ENCODE assay signal across 9 mouse cellular contexts in the genomic region with DNA sequence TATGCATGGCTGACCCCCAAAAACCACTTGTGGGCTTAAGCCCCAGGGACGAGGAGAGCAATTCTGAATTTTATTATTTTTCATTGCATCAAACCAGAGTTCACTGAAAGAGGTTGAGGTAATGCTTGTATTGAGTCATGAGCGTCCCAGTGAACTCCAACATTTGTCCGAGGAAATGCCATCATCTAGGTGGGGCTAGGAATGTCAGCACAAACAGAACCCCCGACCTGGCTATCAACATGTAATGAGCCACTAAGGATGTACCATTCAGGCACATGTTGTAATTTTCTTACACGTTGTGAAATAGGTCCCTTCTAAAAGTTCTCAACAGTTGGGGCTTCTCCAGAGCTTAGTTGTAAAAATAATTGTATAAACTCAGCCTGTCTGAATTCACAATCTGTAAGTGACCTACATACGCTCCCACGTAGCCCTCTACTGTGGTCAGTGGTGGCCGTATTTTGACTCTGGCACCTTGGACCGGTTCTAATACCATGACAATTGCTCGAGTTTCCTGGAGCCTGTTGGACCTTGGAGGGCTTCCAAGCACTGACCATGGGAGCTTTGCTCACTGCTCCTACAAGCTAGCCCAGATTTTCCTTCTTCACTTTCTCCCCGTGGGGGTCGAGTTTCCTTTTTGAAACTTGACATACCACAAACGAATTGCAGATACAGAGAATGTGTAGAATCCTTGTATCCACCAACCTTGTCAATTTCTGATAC. TPM values are rescaled to one million over a fixed set of nuclear protein-coding genes. Genes with fewer than 3 reads are reported as not detected.
DNase-seq lines count a peak whose midpoint lies in the region; ATAC-seq and TF ChIP-seq lines count a peak whose summit lies in the region.
"Had no signal": no experiment of that assay in that cellular context is flagged by ENCODE, and none has a peak within 500 bp of the region (broad histone marks: within the 10 kb centered on the region; RNA-seq: fewer than 3 reads in every experiment).

No protein-coding gene starts in this region.

- H3K4me2 ChIP-seq in myocyte (ENCODE audit: low read depth), result peak overlapping the region; percentile 82
- H3K4me2 ChIP-seq: hindbrain, embryonic 15.5 days had no signal

- TF ChIP-seq POLR2A in myocyte (IDR thresholded peaks at IDR 0.05; ENCODE audit: insufficient read length, low read depth), result no peak

- no peaks in the 10 kb centered on the region for H3K27me3 ChIP-seq in myocyte (ENCODE audit: control insufficient read depth, insufficient read depth, insufficient read length)
- H3K27me3 ChIP-seq: hindbrain, embryonic 15.5 days had no signal

- H3K4me3 ChIP-seq in myocyte, result peak overlapping the region; percentile 22
- H3K4me3 ChIP-seq: hindbrain, embryonic 15.5 days had no signal

- no peaks in the 10 kb centered on the region for H3K36me3 ChIP-seq in myocyte (ENCODE audit: control insufficient read depth, insufficient read depth)
- H3K36me3 ChIP-seq: hindbrain, embryonic 15.5 days had no signal

- no peak overlapping the region for H3ac ChIP-seq in myocyte (ENCODE audit: control insufficient read depth, insufficient read length)

- H3K79me2 ChIP-seq in myocyte (ENCODE audit: control insufficient read depth, insufficient read depth), result no peaks in the 10 kb centered on the region

- 0 out of 2 replicates have a peak, but pooled peaks have one; percentile 49 for ATAC-seq in cerebellum, adult (ENCODE audit: insufficient number of reproducible peaks, low FRiP score, low TSS enrichment)
- no peak for ATAC-seq in erythroid progenitor cell, adult 5-6 weeks (replicated peaks; ENCODE audit: low FRiP score, poor library complexity, severe bottlenecking)
- no peak for ATAC-seq in megakaryocyte-erythroid progenitor cell, adult 5-6 weeks (replicated peaks; ENCODE audit: low FRiP score, low TSS enrichment, poor library complexity, severe bottlenecking)

- DNase-seq in cerebellum, adult 11 months, result no peak
- peak; percentile 66 for DNase-seq in adrenal gland, postnatal 10 days
- peak; percentile 68 for DNase-seq in gastrocnemius, postnatal 25 days
- peak; percentile 66 to 69 for DNase-seq in kidney, postnatal 25 days

TF ChIP-seq in myocyte, 11 proteins besides CTCF, POLR2A, EP300 and RAD21:
- TF ChIP-seq CEBPB (IDR thresholded peaks at IDR 0.05; ENCODE audit: insufficient read depth, poor library complexity, severe bottlenecking), result peak; percentile 33; the same call in 1 of the 2 replicates
- TF ChIP-seq TCF12 (IDR thresholded peaks at IDR 0.05; ENCODE audit: insufficient read depth, poor library complexity, severe bottlenecking), result no peak
- no peak for TF ChIP-seq E2F4 (IDR thresholded peaks at IDR 0.05; ENCODE audit: insufficient read depth)
- TF ChIP-seq MAX (IDR thresholded peaks at IDR 0.05; ENCODE audit: low read depth), result no peak
- TF ChIP-seq POLR2AphosphoS2 (IDR thresholded peaks at IDR 0.05; ENCODE audit: insufficient read length, low read depth), result no peak
- TF ChIP-seq MYOG (IDR thresholded peaks at IDR 0.05; ENCODE audit: control insufficient read depth in 1 of 3, insufficient read depth in 1 of 3, insufficient read length in 2 of 3, low read depth in 2 of 3), result no peak
- TF ChIP-seq TCF3 (IDR thresholded peaks at IDR 0.05; ENCODE audit: insufficient read length, low read depth), result no peak

RNA-seq across cellular contexts. Expression of gene Serpine2, which starts 38.0 kb away (rescaled TPM):
- 10 to 100 TPM; 15.9 to 25.7 TPM for total RNA-seq in adrenal gland, postnatal 10 days (2021)
- 10 to 100 TPM; 65.6 to 84.1 TPM for total RNA-seq in gastrocnemius, postnatal 25 days (2021)
- 18.2 TPM for polyA plus RNA-seq in myocyte (2012; fragmentation: generic; extraction: Trizol)
- total RNA-seq in erythroid progenitor cell, adult 5-6 weeks (2015; ENCODE audit: low replicate concordance), result 9.0 and 9.6 TPM in 2 replicates
- total RNA-seq in erythroid progenitor cell, adult 5-6 weeks (2017; ENCODE audit: low replicate concordance), result 4.9 and 7.4 TPM in 2 replicates
- 4.6 TPM in 1 of 2 replicates, not detected in the other for total RNA-seq in megakaryocyte-erythroid progenitor cell, adult 5-6 weeks (2014; fragmentation: Nextera tagmentation)
- total RNA-seq in megakaryocyte-erythroid progenitor cell, adult 5-6 weeks (2017), result 2.4 TPM in 1 of 2 replicates, not detected in the other

RNA-seq across cellular contexts. Expression of gene Wdfy1, which starts 47.0 kb away (rescaled TPM):
- total RNA-seq in adrenal gland, postnatal 10 days (2021), result 10 to 100 TPM; 35.4 to 40.8 TPM
- 10 to 100 TPM in 1 of 2 experiments, 1 to 10 TPM in 1; 8.6 to 12.0 TPM for total RNA-seq in gastrocnemius, postnatal 25 days (2021)
- 28.6 TPM for polyA plus RNA-seq in myocyte (2012; fragmentation: generic; extraction: Trizol)
- 2.9 and 28.9 TPM in 2 replicates for total RNA-seq in erythroid progenitor cell, adult 5-6 weeks (2015; ENCODE audit: low replicate concordance)
- 0.98 and 6.8 TPM in 2 replicates for total RNA-seq in erythroid progenitor cell, adult 5-6 weeks (2017; ENCODE audit: low replicate concordance)
- 11.6 and 19.0 TPM in 2 replicates for total RNA-seq in megakaryocyte-erythroid progenitor cell, adult 5-6 weeks (2014; fragmentation: Nextera tagmentation)
- total RNA-seq in megakaryocyte-erythroid progenitor cell, adult 5-6 weeks (2017), result 4.1 and 9.3 TPM in 2 replicates

RNA-seq across cellular contexts. Expression of gene Mrpl44, which starts 47.1 kb away (rescaled TPM):
- total RNA-seq in adrenal gland, postnatal 10 days (2021), result 10 to 100 TPM; 54.3 to 59.4 TPM
- 10 to 100 TPM; 31.9 to 32.9 TPM for total RNA-seq in gastrocnemius, postnatal 25 days (2021)
- polyA plus RNA-seq in myocyte (2012; fragmentation: generic; extraction: Trizol), result 32.6 TPM
- 4.6 and 9.0 TPM in 2 replicates for total RNA-seq in erythroid progenitor cell, adult 5-6 weeks (2015; ENCODE audit: low replicate concordance)
- total RNA-seq in erythroid progenitor cell, adult 5-6 weeks (2017; ENCODE audit: low replicate concordance), result 4.5 and 8.0 TPM in 2 replicates
- total RNA-seq in megakaryocyte-erythroid progenitor cell, adult 5-6 weeks (2014; fragmentation: Nextera tagmentation), result 34.5 and 40.3 TPM in 2 replicates
- 33.3 and 35.4 TPM in 2 replicates for total RNA-seq in megakaryocyte-erythroid progenitor cell, adult 5-6 weeks (2017)
